Mouse (Mus musculus) midbrain, embryonic 13.5 days (tissue): ENCODE data around the gene Rab29. TPM values are rescaled to one million over a fixed set of nuclear protein-coding genes. Genes with fewer than 3 reads are reported as not detected.

ENCODE experiments used
- ATAC-seq: fragments of 200-750 bp; cut with Nextera tagmentation; 2 replicates; pipeline ENCODE4 v1.8.0; 2017; ENCODE audit warnings: mild to moderate bottlenecking, moderate TSS enrichment, moderate library complexity
- H3K27ac ChIP-seq: fragments of 300-500 bp; sonication (generic); 2 replicates; pipeline ENCODE4 v1.5.1; 2015; ENCODE audit warnings: inconsistent platforms, mild to moderate bottlenecking, moderate library complexity
- H3K27me3 ChIP-seq: fragments of 300-500 bp; sonication (generic); 2 replicates; pipeline ENCODE4 v1.6.1; 2015; ENCODE audit warnings: mild to moderate bottlenecking, inconsistent platforms
- H3K36me3 ChIP-seq: fragments of 300-500 bp; sonication (generic); 2 replicates; pipeline ENCODE4 v1.6.1; 2015; ENCODE audit warnings: mild to moderate bottlenecking, inconsistent platforms
- H3K4me1 ChIP-seq: fragments of 300-500 bp; sonication (generic); replicated peaks from 2 replicates; pipeline ENCODE4 v1.6.1; 2015; ENCODE audit warnings: inconsistent platforms
- H3K4me2 ChIP-seq: fragments of 300-500 bp; sonication (generic); replicated peaks from 2 replicates; pipeline ENCODE4 v1.6.1; 2015; ENCODE audit warnings: moderate library complexity, mild to moderate bottlenecking, inconsistent platforms
- H3K4me3 ChIP-seq: fragments of 300-500 bp; sonication (generic); replicated peaks from 2 replicates; pipeline ENCODE4 v1.5.1; 2015; ENCODE audit warnings: mild to moderate bottlenecking, inconsistent platforms
- H3K9ac ChIP-seq: fragments of 300-500 bp; sonication (generic); replicated peaks from 2 replicates; pipeline ENCODE4 v1.6.1; 2015; ENCODE audit warnings: mild to moderate bottlenecking, inconsistent platforms
- H3K9me3 ChIP-seq: fragments of 300-500 bp; sonication (generic); 2 replicates; pipeline ENCODE4 v1.6.1; 2016; ENCODE audit warnings: mild to moderate bottlenecking, inconsistent platforms
- WGBS: fragments of 180-500 bp; shearing (Covaris S2); methylation state at CpG from one replicate; pipeline ENCODE4 v1.1.7; 2015; 5-methylcytosine and 5-hydroxymethylcytosine counted together
- polyA plus RNA-seq: library from polyadenylated mRNA; unstranded; fragments of >200 nt; fragmentation: Nextera tagmentation; extraction: Ambion mirVana; gene quantifications from 2 replicates; pipeline ENCODE4 v1.2.1, GENCODE M21; 2015

The Rab29 gene
- polyA plus RNA-seq, 1 experiment from 2014 or later: 7.8 TPM

- ATAC-seq: no peak
These were observed 36.5 kb upstream of the Rab29 start for GRCm38 (mm10) chr1:131830561-131830960.

GRCm38 (mm10) chr1:131830971-131831641, 35.9 kb upstream of the Rab29 start:
- no peak for ATAC-seq
- Histone ChIP-seq H3K27me3 (no peaks in the 10 kb centered on the region), H3K9me3 (no peaks in the 10 kb centered on the region), H3K4me3 (no peak overlapping the region), H3K36me3 (peaks cover 16% of the 10 kb centered on the region), H3K4me2 (no peak overlapping the region), H3K4me1 (peaks cover 50% of the 10 kb centered on the region), H3K9ac (no peak overlapping the region), H3K27ac (no peak overlapping the region)
- WGBS: 85% methylated on average over 8 of the region's 8 CpGs

More at GRCm38 (mm10) chr1:131830561-131830960, 36.5 kb upstream of the Rab29 start:
- Histone ChIP-seq H3K27ac (no peak overlapping the region), H3K9ac (no peak overlapping the region), H3K4me2 (no peak overlapping the region), H3K9me3 (no peaks in the 10 kb centered on the region), H3K27me3 (no peaks in the 10 kb centered on the region), H3K4me3 (no peak overlapping the region), H3K36me3 (peaks cover 16% of the 10 kb centered on the region), H3K4me1 (peaks cover 50% of the 10 kb centered on the region)
- 94% methylated on average over 15 of the region's 15 CpGs for WGBS

- Histone ChIP-seq H3K27me3 (no peaks in the 10 kb centered on the region), H3K9ac (no peak overlapping the region), H3K27ac (no peak overlapping the region), H3K9me3 (no peaks in the 10 kb centered on the region), H3K36me3 (peaks cover 31% of the 10 kb centered on the region), H3K4me2 (no peak overlapping the region), H3K4me3 (no peak overlapping the region), H3K4me1 (peaks cover 10% of the 10 kb centered on the region)
- no peak for ATAC-seq
- 89% methylated on average over 3 of the region's 3 CpGs for WGBS
These were observed 30.0 kb upstream of the Rab29 start for GRCm38 (mm10) chr1:131837035-131837434.

GRCm38 (mm10) chr1:131838542-131838941, 28.5 kb upstream of the Rab29 start:
- Histone ChIP-seq H3K4me2 (no peak overlapping the region), H3K9me3 (no peaks in the 10 kb centered on the region), H3K27me3 (no peaks in the 10 kb centered on the region), H3K9ac (no peak overlapping the region), H3K4me3 (no peak overlapping the region), H3K36me3 (peaks cover 47% of the 10 kb centered on the region), H3K4me1 (no peaks in the 10 kb centered on the region; the same call in 1 of the 2 replicates), H3K27ac (no peak overlapping the region)
- whole genome bisulfite sequencing: 87% methylated on average over 5 of the region's 5 CpGs
- ATAC-seq: no peak

- ATAC-seq: no peak
- Histone ChIP-seq H3K4me3 (no peak overlapping the region), H3K4me2 (no peak overlapping the region), H3K9ac (no peak overlapping the region), H3K4me1 (no peaks in the 10 kb centered on the region), H3K9me3 (no peaks in the 10 kb centered on the region), H3K27ac (no peak overlapping the region), H3K27me3 (no peaks in the 10 kb centered on the region), H3K36me3 (peaks cover 48% of the 10 kb centered on the region)
- 48% methylated on average over 2 of the region's 2 CpGs for WGBS
These were observed 27.7 kb upstream of the Rab29 start for GRCm38 (mm10) chr1:131839279-131839678.

- Histone ChIP-seq H3K27me3 (no peaks in the 10 kb centered on the region), H3K9ac (no peak overlapping the region), H3K36me3 (peaks cover 71% of the 10 kb centered on the region), H3K4me1 (no peaks in the 10 kb centered on the region), H3K4me3 (no peak overlapping the region), H3K27ac (no peak overlapping the region), H3K4me2 (no peak overlapping the region), H3K9me3 (no peaks in the 10 kb centered on the region)
- ATAC-seq: no peak
- 83% methylated on average over 4 of the region's 4 CpGs for WGBS
These were observed 24.8 kb upstream of the Rab29 start for GRCm38 (mm10) chr1:131842221-131842620.

GRCm38 (mm10) chr1:131843758-131844157, 23.3 kb upstream of the Rab29 start:
- H3K9me3 ChIP-seq: no peaks in the 10 kb centered on the region
- no peaks in the 10 kb centered on the region for H3K4me1 ChIP-seq
- H3K27ac ChIP-seq: no peak overlapping the region
- no peak for ATAC-seq
- no peak overlapping the region for H3K9ac ChIP-seq
- H3K4me2 ChIP-seq: no peak overlapping the region
- H3K4me3 ChIP-seq: no peak overlapping the region
- peaks cover 72% of the 10 kb centered on the region for H3K36me3 ChIP-seq
- no peaks in the 10 kb centered on the region for H3K27me3 ChIP-seq
- WGBS: 93% methylated on average over 10 of the region's 10 CpGs

- H3K9me3 ChIP-seq: no peaks in the 10 kb centered on the region
- H3K4me2 ChIP-seq: no peak overlapping the region
- peaks cover 67% of the 10 kb centered on the region for H3K36me3 ChIP-seq
- H3K27me3 ChIP-seq: no peaks in the 10 kb centered on the region
- no peak overlapping the region for H3K9ac ChIP-seq
- no peak overlapping the region for H3K27ac ChIP-seq
- 65% methylated on average over 8 of the region's 8 CpGs for WGBS
- H3K4me1 ChIP-seq: no peaks in the 10 kb centered on the region
- no peak overlapping the region for H3K4me3 ChIP-seq
- no peak for ATAC-seq
These were observed 22.1 kb upstream of the Rab29 start for GRCm38 (mm10) chr1:131844883-131845282.

GRCm38 (mm10) chr1:131846255-131846654, 20.8 kb upstream of the Rab29 start:
- no peaks in the 10 kb centered on the region for H3K27me3 ChIP-seq
- no peak overlapping the region for H3K27ac ChIP-seq
- no peaks in the 10 kb centered on the region for H3K9me3 ChIP-seq
- WGBS: 74% methylated on average over 5 of the region's 5 CpGs
- peaks cover 55% of the 10 kb centered on the region for H3K36me3 ChIP-seq
- no peak overlapping the region for H3K4me3 ChIP-seq
- H3K4me2 ChIP-seq: no peak overlapping the region
- H3K9ac ChIP-seq: no peak overlapping the region
- ATAC-seq: no peak
- no peaks in the 10 kb centered on the region for H3K4me1 ChIP-seq

- Histone ChIP-seq H3K4me2 (no peak overlapping the region), H3K4me1 (no peaks in the 10 kb centered on the region), H3K9ac (no peak overlapping the region), H3K27me3 (no peaks in the 10 kb centered on the region), H3K27ac (no peak overlapping the region), H3K36me3 (no peaks in the 10 kb centered on the region), H3K9me3 (no peaks in the 10 kb centered on the region), H3K4me3 (no peak overlapping the region)
- no peak for ATAC-seq
- 78% methylated on average over 4 of the region's 4 CpGs for WGBS
These were observed 5.2 kb upstream of the Rab29 start for GRCm38 (mm10) chr1:131861811-131862210.

- no peaks in the 10 kb centered on the region for H3K9me3 ChIP-seq
- H3K4me1 ChIP-seq: peaks cover 7% of the 10 kb centered on the region
- no peak overlapping the region for H3K4me2 ChIP-seq
- WGBS: 80% methylated on average over 5 of the region's 5 CpGs
- H3K27me3 ChIP-seq: peaks cover 9% of the 10 kb centered on the region
- no peak overlapping the region for H3K4me3 ChIP-seq
- H3K9ac ChIP-seq: no peak overlapping the region
- H3K27ac ChIP-seq: no peak overlapping the region
- ATAC-seq: no peak
- no peaks in the 10 kb centered on the region for H3K36me3 ChIP-seq
These were observed 1.4 kb upstream of the Rab29 start for GRCm38 (mm10) chr1:131865596-131865995.

GRCm38 (mm10) chr1:131866304-131866999, 572 bp upstream of the Rab29 start:
- H3K4me3 ChIP-seq: no peak overlapping the region
- H3K9ac ChIP-seq: no peak overlapping the region
- peaks cover 7% of the 10 kb centered on the region for H3K4me1 ChIP-seq
- H3K4me2 ChIP-seq: no peak overlapping the region
- no peaks in the 10 kb centered on the region for H3K9me3 ChIP-seq
- 81% methylated on average over 6 of the region's 6 CpGs for WGBS
- no peak overlapping the region for H3K27ac ChIP-seq
- peaks cover 9% of the 10 kb centered on the region for H3K27me3 ChIP-seq
- no peaks in the 10 kb centered on the region for H3K36me3 ChIP-seq
- ATAC-seq: peak; percentile 53
